Mouse (Mus musculus): ENCODE results near the gene Gprc5d.

Gene Gprc5d

GRCm38 (mm10) chr6:135118183-135118582 lies at the start of gene Gprc5d:
Gene Gprc5d, minus strand, starts transcription at chr6:135118283.
- DNase-seq (ENCODE audit: low spot score in 2 of 2) = no peak

- no peak for DNase-seq (ENCODE audit: low spot score in 2 of 2)
Observed at GRCm38 (mm10) chr6:135166712-135167111, 48.6 kb upstream of the Gprc5d start.

GRCm38 (mm10) chr6:135166262-135166661 lies 48.2 kb upstream of the Gprc5d start:
- no peak for DNase-seq (ENCODE audit: low spot score in 2 of 2)

- DNase-seq (ENCODE audit: low spot score in 2 of 2) = no peak
Observed at GRCm38 (mm10) chr6:135165706-135166105, 47.6 kb upstream of the Gprc5d start.

GRCm38 (mm10) chr6:135165191-135165590 lies 47.1 kb upstream of the Gprc5d start:
- no peak for DNase-seq (ENCODE audit: low spot score in 2 of 2)

GRCm38 (mm10) chr6:135162861-135163260 lies 44.8 kb upstream of the Gprc5d start:
- no peak for DNase-seq (ENCODE audit: low spot score in 2 of 2)

- no peak for DNase-seq (ENCODE audit: low spot score in 2 of 2)
Observed at GRCm38 (mm10) chr6:135162311-135162710, 44.2 kb upstream of the Gprc5d start.

- no peak for DNase-seq (ENCODE audit: low spot score in 2 of 2)
Observed at GRCm38 (mm10) chr6:135161356-135161755, 43.3 kb upstream of the Gprc5d start.

- no peak for DNase-seq (ENCODE audit: low spot score in 2 of 2)
Observed at GRCm38 (mm10) chr6:135158509-135158908, 40.4 kb upstream of the Gprc5d start.

GRCm38 (mm10) chr6:135157496-135157895 lies 39.4 kb upstream of the Gprc5d start:
- no peak for DNase-seq (ENCODE audit: low spot score in 2 of 2)

GRCm38 (mm10) chr6:135156597-135156996 lies 38.5 kb upstream of the Gprc5d start:
- DNase-seq (ENCODE audit: low spot score in 2 of 2) = no peak

- peak in 1 of 2 experiments; percentile 51 for DNase-seq (ENCODE audit: low spot score in 2 of 2)
Observed at GRCm38 (mm10) chr6:135153719-135154118, 35.6 kb upstream of the Gprc5d start.

- no peak for DNase-seq (ENCODE audit: low spot score in 2 of 2)
Observed at GRCm38 (mm10) chr6:135150311-135150710, 32.2 kb upstream of the Gprc5d start.

GRCm38 (mm10) chr6:135149722-135150121 lies 31.6 kb upstream of the Gprc5d start:
- DNase-seq (ENCODE audit: low spot score in 2 of 2) = no peak

- no peak for DNase-seq (ENCODE audit: low spot score in 2 of 2)
Observed at GRCm38 (mm10) chr6:135149175-135149574, 31.1 kb upstream of the Gprc5d start.

GRCm38 (mm10) chr6:135148506-135148905 lies 30.4 kb upstream of the Gprc5d start:
- no peak for DNase-seq (ENCODE audit: low spot score in 2 of 2)

GRCm38 (mm10) chr6:135145976-135146375 lies 27.9 kb upstream of the Gprc5d start:
- no peak for DNase-seq (ENCODE audit: low spot score in 2 of 2)

- DNase-seq (ENCODE audit: low spot score in 2 of 2) = peak; percentile 20 to 45
Observed at GRCm38 (mm10) chr6:135144516-135144915, 26.4 kb upstream of the Gprc5d start.

GRCm38 (mm10) chr6:135143151-135143550 lies 25.1 kb upstream of the Gprc5d start:
- no peak for DNase-seq (ENCODE audit: low spot score in 2 of 2)

GRCm38 (mm10) chr6:135141451-135142147 lies 23.5 kb upstream of the Gprc5d start:
- DNase-seq (ENCODE audit: low spot score in 2 of 2) = peak; percentile 33 to 45

GRCm38 (mm10) chr6:135138746-135139145 lies 20.7 kb upstream of the Gprc5d start:
- no peak for DNase-seq (ENCODE audit: low spot score in 2 of 2)

- DNase-seq (ENCODE audit: low spot score in 2 of 2) = no peak
Observed at GRCm38 (mm10) chr6:135138207-135138606, 20.1 kb upstream of the Gprc5d start.

GRCm38 (mm10) chr6:135137736-135138135 lies 19.7 kb upstream of the Gprc5d start:
- no peak for DNase-seq (ENCODE audit: low spot score in 2 of 2)

Data from frontal cortex, postnatal 36 days (tissue).